Mouse (Mus musculus) cortical plate, adult 2 months (tissue): Measurements from ENCODE around the gene Slc13a1.

Experiments used
- CTCF ChIP-seq: fragments of 200-500 bp; IDR thresholded peaks from 2 replicates; pipeline ENCODE4 v1.5.1; 2011; ENCODE audit warnings: mild to moderate bottlenecking, control low read depth, low read length; ENCODE audit not compliant: insufficient read depth; ENCODE audit errors: extremely low read depth
- POLR2A ChIP-seq: fragments of 200-500 bp; IDR thresholded peaks from 2 replicates; pipeline ENCODE4 v1.6.1; 2011; ENCODE audit warnings: mild to moderate bottlenecking, low read length, control low read depth; ENCODE audit not compliant: insufficient read depth; ENCODE audit errors: extremely low read depth

DNA sequence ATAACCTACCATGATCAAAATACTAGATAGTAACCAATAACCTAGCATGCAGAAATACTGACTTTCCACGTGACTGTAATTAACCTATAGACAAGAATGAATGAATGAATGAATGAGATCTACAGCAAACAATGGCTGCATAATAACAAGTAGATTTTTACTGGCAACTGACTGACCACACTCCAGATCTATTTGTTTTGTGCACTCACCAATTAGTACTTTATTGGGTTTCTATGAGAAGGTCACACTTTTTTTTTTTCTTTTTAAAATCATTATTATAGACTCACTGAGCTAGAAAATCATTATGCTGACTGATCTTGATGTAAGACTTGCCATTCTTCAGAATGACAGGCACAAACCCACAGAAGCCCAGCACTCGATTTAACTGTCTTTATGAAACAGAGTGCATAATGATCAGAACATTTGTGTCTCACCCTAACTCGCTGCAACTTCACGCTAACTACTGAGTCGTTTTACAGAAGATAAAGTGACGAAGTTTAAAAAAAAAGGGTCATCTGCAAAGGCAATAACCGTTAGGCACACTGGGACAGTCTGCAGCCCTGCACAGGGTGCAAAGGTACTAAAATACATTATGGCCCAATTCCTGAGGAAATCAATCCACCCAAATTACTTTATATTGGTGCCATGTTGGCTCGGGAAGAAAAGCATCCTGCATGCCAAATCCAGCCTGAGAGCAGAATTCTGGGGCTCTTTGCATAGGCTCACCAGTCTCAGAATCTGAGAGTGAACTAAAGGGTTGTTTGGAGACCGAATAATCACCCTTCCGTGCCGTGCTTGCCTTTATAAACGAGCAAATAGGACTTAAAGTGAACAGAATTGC lies 33.0 kb upstream of the Slc13a1 start:
- no peak for TF ChIP-seq POLR2A
- TF ChIP-seq CTCF: no peak
